Mouse (Mus musculus) neutrophil, adult 59 days (primary cell): ENCODE results near the gene Gm6588. TPM values are rescaled to one million over a fixed set of nuclear protein-coding genes. Genes with fewer than 3 reads are reported as not detected.

Experiments used
- total RNA-seq, 2 experiments: library from RNA; stranded (reverse); gene quantifications; 1 replicate in 1 of 2; 2 replicates in 1 of 2; pipeline ENCODE4 v1.2.4; 2023

Gene Gm6588
- total RNA-seq, result not detected

DNA sequence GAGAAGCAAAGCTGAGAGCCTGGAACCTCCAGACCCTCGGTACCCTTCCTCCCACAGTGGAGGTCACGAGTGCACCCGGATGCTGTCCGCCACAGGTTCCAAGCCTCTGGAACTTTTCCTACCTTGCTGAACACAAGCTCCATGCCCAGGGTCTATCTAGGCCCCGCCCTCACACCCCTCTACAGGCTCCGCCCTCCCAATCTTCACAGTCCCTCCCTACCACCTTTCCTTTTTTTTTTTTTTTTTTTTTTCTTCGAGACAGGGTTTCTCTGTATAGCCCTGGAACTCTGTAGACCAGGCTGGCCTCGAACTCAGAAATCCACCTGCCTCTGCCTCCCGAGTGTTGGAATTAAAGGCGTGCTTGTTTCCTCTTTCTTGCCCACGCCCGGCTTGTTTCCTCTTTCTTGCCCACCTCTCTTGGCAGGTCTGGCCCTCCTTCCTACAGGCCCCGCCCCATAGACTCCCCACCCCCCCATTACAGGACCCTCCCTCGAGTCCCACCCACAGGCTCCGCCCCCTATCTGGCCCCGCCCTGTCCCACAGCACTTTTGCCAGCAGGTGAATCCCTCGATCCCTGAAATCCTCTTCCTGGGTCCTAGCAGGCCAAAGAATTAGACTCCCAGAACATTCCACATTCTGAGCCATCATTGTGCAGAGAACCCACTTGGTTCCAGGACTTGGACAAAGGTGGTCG, at the start of gene Gm6588:
Gene Gm6588, plus strand, starts transcription at position 680 of the 694 bp plus-strand sequence.

Other genes with a start within 250 kb of the Gm6588 start
- 1 to 10 TPM; 3.0 to 3.6 TPM for gene Cryba4, start 196.9 kb upstream of the Gm6588 start, total RNA-seq
- 1 to 10 TPM in 1 of 2 experiments, under 1 TPM in 1; 0.56 to 1.0 TPM for gene Crybb1, start 193.6 kb upstream of the Gm6588 start, total RNA-seq
- gene Tpst2, start 172.7 kb upstream of the Gm6588 start, total RNA-seq, result 10 to 100 TPM; 79.9 to 92.5 TPM
- 10 to 100 TPM; 88.4 to 89.3 TPM for gene Tfip11, start 123.1 kb upstream of the Gm6588 start, total RNA-seq
- 10 to 100 TPM; 20.2 to 27.4 TPM for gene Srrd, start 106.4 kb upstream of the Gm6588 start, total RNA-seq
- gene Hps4, start 106.3 kb upstream of the Gm6588 start, total RNA-seq, result 10 to 100 TPM; 18.7 to 19.8 TPM
- gene Gm6583, start 93.4 kb upstream of the Gm6588 start, total RNA-seq, result not detected
- not detected for gene Asphd2, start 54.6 kb upstream of the Gm6588 start, total RNA-seq
- not detected for gene Sez6l, start 127.8 kb downstream of the Gm6588 start, total RNA-seq